Mouse (Mus musculus): ENCODE results near the gene Shisa8. TPM values are rescaled to one million over a fixed set of nuclear protein-coding genes. Genes with fewer than 3 reads are reported as not detected.
A peak's percentile ranks its signal among the peaks of the same experiment; 100 is the strongest.
"Not testable (repeated sequence)": the region's sequence is repeated elsewhere in the genome, so short reads cannot be mapped to it uniquely, and the experiment has no call there.

The Shisa8 gene
- 0.58 and 1.1 TPM in 2 replicates for total RNA-seq (2017)

- ATAC-seq (ENCODE audit: extremely low read depth, insufficient number of reproducible peaks, low FRiP score, poor library complexity, severe bottlenecking), result no peak
These were observed at the start of gene Shisa8 for GRCm38 (mm10) chr15:82212752-82213063. TSS of gene Shisa8 (minus strand) at chr15:82212815.

- peak; percentile 53 for ATAC-seq (ENCODE audit: extremely low read depth, insufficient number of reproducible peaks, low FRiP score, poor library complexity, severe bottlenecking)
These were observed 46.9 kb upstream of the Shisa8 start for GRCm38 (mm10) chr15:82259510-82259909.

DNA sequence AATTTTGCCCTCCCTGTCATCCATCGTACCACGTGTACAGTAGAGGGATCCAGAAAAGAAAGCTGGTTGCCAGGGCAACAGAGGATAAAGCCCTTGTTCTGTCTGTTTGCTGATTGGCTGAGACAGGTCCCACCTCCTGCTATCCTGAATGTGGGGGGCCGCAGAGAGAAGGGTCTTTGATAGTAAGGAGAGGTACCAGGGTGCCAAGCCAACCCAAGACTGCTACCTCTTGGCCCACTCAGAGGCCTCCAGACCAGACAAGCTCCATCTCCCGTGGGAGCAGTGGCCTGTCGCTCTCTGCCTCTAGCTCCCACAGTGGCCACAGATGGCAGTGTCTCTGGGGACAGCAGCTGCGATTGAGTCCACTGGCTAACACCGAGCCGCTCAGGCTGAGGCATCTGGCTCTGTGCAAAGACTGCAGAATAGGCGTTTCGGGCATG lies 43.3 kb upstream of the Shisa8 start:
- no peak for ATAC-seq (ENCODE audit: extremely low read depth, insufficient number of reproducible peaks, low FRiP score, poor library complexity, severe bottlenecking)

DNA sequence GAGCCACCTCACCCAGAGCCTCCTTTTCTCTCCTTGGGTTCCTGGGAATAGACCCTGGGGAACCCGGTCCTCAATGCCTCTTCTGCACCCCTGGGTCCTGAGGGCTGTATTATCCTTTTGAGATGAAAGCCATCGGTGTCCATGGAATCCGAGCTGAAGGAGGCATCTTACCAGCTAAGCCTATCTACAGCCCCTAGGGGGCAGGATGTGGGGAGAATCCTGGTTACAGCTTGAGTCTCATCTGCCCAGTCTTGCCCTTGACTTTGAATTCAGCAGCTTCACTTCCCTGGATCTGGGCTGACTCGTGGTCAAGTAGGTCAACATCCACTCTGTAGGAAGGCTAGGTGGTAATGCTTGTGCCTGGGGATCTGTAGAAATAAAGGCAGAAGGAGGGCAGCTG lies 42.6 kb upstream of the Shisa8 start:
- no peak for ATAC-seq (ENCODE audit: extremely low read depth, insufficient number of reproducible peaks, low FRiP score, poor library complexity, severe bottlenecking)

GRCm38 (mm10) chr15:82252097-82252496 lies 39.5 kb upstream of the Shisa8 start, which contains the start of gene 1500009C09Rik:
TSS of gene 1500009C09Rik (plus strand) at chr15:82252397.
- ATAC-seq (ENCODE audit: extremely low read depth, insufficient number of reproducible peaks, low FRiP score, poor library complexity, severe bottlenecking), result no peak

- no peak for ATAC-seq (ENCODE audit: extremely low read depth, insufficient number of reproducible peaks, low FRiP score, poor library complexity, severe bottlenecking)
These were observed 39.0 kb upstream of the Shisa8 start for GRCm38 (mm10) chr15:82251579-82251978.

DNA sequence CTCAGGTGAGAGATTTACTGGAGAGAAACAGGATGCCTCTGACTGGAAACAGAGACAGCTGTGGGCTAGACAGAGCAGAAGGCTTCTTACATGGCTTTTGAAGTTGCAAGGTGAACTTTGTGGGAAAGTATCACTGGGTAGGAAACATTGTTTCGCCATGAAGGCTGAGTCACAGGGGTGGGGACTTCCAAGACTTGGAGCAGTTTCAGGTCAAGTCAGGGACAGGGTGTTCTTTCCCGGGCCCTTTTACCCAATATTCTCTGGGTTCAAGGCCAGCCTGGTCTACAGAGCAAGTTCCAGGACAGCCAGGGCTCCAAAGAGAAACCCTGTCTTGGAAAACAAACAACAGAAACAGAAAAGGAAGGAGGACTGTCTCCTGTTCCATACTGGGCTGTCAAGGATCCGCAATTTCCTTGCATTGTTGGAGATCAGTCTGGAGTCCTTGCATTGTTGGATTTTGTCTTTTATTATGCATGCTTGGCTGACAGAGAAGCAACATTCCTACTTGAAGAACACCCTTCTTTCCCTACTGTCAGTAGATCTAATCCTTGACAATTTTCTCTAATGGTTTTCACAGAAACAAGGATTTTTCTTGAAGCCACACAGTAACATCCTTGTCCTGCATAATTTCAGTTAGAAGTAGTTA lies 34.6 kb upstream of the Shisa8 start:
- ATAC-seq (ENCODE audit: extremely low read depth, insufficient number of reproducible peaks, low FRiP score, poor library complexity, severe bottlenecking), result no peak

DNA sequence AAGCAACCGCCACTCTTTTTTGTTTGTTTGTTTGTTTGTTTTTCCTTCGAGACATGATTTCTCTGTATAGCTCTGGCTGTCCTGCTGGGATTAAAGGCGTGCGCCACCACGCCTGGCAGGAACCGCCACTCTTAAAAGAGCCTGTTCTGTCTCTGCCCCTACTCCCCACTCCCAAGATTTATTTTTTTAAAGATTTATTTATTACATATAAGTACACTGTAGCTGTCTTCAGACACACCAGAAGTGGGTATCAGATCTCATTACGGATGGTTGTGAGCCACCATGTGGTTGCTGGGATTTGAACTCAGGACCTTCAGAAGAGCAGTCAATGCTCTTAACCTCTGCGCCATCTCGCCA lies 32.2 kb upstream of the Shisa8 start:
- not testable (repeated sequence) for ATAC-seq (ENCODE audit: extremely low read depth, insufficient number of reproducible peaks, low FRiP score, poor library complexity, severe bottlenecking)

- ATAC-seq (ENCODE audit: extremely low read depth, insufficient number of reproducible peaks, low FRiP score, poor library complexity, severe bottlenecking), result peak; percentile 91
These were observed 31.6 kb upstream of the Shisa8 start, which contains the start of gene Cenpm for GRCm38 (mm10) chr15:82244115-82244804. TSS of gene Cenpm (minus strand) at chr15:82244748.

DNA sequence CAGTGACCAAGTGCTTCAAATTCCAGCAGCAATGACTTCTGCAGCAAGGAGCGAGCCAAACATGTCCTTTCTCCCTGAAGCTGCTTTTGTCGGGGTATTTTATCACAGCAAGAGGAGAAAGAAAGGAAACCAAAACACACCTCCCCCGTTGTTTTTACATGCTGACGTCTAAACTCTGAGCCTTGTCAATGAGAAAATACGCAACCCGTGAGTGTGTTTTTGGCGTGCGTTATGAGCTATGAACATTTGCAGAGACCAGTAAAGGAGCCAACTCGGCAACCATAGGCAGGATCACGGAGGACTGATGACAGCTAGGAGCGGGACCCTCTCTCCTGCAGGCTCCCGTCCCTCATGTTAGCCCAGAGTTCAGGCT lies 31.1 kb upstream of the Shisa8 start:
- no peak for ATAC-seq (ENCODE audit: extremely low read depth, insufficient number of reproducible peaks, low FRiP score, poor library complexity, severe bottlenecking)

- ATAC-seq (ENCODE audit: extremely low read depth, insufficient number of reproducible peaks, low FRiP score, poor library complexity, severe bottlenecking), result no peak
These were observed 30.7 kb upstream of the Shisa8 start for GRCm38 (mm10) chr15:82243311-82243710.

DNA sequence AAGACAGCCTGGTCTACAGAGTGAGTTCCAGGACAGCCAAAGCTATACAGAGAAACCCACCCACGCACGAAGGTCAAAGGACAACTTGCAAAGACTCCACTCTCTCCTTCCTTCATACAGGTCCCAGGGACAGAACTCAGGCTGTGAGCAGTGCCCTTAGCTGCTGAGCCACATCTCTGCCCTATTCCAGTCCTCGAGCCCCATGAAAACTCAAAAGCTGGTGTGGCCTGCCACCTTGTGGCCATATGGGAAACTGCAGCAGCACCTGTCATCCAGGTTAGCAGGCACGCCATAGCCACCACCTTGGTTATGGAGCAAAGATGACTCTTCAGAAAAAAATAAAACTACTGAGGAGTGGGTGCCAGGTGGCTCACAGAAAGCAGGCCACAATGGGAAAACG lies 23.9 kb upstream of the Shisa8 start:
- peak; percentile 76 for ATAC-seq (ENCODE audit: extremely low read depth, insufficient number of reproducible peaks, low FRiP score, poor library complexity, severe bottlenecking)

DNA sequence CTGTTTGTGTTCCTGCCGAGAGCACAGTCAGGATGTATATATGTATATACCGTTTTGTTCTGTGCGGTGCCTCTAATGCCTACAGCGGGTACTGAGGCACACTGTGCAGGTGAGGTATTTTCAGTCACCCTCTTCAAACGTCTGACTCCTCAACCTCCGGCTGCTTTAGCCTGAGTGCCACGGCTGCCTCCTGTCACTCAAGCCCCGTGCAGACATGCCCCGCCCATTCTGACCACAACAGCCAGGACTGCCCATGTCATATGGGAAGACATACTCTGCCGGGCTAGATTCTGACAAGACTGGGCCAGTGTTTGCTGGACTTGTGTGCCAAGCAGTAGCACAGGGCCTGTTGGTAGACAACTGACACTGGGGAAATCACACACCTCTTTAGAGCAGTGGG lies 23.0 kb upstream of the Shisa8 start:
- no peak for ATAC-seq (ENCODE audit: extremely low read depth, insufficient number of reproducible peaks, low FRiP score, poor library complexity, severe bottlenecking)

DNA sequence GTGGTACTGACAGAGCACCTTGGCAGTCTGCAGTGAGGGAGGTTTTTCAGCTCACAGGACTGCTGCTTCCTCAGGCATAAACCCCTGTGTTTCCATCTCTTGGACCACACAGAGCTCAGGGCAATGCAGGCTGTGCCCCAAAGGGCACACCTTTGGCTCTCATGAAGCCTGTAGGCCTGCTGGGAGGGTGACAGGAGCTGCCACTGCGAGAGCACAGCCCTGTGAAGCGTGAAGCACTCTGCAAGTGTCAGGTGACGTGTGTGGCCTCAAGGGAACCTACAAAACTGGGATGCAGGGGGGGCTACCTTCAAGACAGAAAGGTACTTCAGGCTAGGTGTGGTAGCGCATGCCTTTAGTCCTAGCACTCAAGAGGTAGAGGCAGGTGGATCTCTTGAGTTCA lies 20.0 kb upstream of the Shisa8 start:
- ATAC-seq (ENCODE audit: extremely low read depth, insufficient number of reproducible peaks, low FRiP score, poor library complexity, severe bottlenecking), result peak; percentile 31; the same call in 1 of the 2 replicates

DNA sequence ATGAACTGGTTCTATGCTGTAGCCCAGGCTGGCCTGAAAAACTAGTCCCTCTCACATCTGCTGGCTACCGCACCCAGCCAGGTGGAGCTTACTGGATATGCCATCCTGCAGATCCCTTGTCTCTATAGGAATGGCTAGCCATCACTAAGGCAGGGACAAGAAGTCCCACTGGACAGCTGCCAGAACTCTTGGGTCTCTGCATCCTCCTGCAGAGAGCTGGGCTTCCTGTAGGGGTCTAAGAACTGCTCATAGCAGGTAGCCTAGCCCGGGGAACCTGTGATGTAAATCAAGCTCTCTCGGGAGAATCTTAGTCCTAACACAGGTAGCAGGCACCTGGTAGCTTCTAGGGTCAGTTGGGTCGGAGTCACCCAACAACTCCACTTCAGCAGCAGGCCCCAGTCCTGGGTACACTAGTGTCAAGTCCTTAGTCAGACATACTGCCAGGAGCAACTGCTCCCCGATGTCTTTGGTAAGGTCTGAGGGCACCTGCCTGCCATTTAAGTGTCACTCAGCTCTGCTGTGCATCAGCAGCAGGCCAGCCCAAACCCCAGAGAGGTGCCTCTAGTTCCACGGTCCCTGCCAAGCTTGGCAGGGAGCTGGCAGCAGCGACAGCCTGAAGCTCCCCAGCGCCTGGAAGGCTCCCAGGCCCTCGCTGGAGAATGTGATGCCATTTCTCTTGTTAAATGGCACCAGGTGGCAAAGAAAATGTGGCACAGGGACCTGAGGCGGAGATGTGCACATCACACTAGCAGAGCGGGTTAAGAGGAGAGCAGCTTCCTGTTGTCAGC lies 19.2 kb upstream of the Shisa8 start:
- no peak for ATAC-seq (ENCODE audit: extremely low read depth, insufficient number of reproducible peaks, low FRiP score, poor library complexity, severe bottlenecking)

- ATAC-seq (ENCODE audit: extremely low read depth, insufficient number of reproducible peaks, low FRiP score, poor library complexity, severe bottlenecking), result no peak
These were observed 18.5 kb upstream of the Shisa8 start for GRCm38 (mm10) chr15:82231100-82231499.

- ATAC-seq (ENCODE audit: extremely low read depth, insufficient number of reproducible peaks, low FRiP score, poor library complexity, severe bottlenecking), result no peak
These were observed 17.5 kb upstream of the Shisa8 start for GRCm38 (mm10) chr15:82230098-82230611.

DNA sequence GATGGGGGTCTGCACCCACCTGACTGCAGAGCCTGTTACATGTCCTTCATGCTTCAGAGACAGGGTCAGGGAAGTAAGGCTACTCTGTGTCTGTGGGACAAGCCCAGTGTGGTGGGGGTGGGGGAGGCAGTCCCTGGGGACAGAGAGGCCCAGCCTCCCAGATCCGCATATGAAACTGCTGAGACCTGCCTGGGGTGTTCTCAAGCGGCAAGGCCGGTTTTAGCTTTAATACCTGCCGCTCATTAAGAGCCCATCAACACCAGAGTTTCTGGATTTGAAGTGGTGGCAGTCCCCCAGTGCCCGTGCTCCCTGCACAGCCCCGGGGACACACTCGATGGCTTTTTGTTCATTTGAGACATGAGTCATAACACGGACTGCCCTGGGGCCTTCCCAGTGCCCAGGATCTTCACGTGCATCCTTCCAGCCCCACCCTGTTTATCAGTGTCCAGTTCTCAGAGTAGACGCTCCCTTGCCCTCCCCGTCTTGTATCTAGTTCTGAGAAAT lies 17.0 kb upstream of the Shisa8 start:
- peak; percentile 11; the same call in 1 of the 2 replicates for ATAC-seq (ENCODE audit: extremely low read depth, insufficient number of reproducible peaks, low FRiP score, poor library complexity, severe bottlenecking)

- no peak for ATAC-seq (ENCODE audit: extremely low read depth, insufficient number of reproducible peaks, low FRiP score, poor library complexity, severe bottlenecking)
These were observed 13.2 kb upstream of the Shisa8 start for GRCm38 (mm10) chr15:82225769-82226168.
